Mouse (Mus musculus) lung, postnatal 0 days (tissue): Measurements from ENCODE around the gene Tchp. TPM values are rescaled to one million over a fixed set of nuclear protein-coding genes. Genes with fewer than 3 reads are reported as not detected.

Source experiments
- ATAC-seq: fragments of 200-750 bp; cut with Nextera tagmentation; 2 replicates; pipeline ENCODE4 v1.8.0; 2017; ENCODE audit warnings: moderate library complexity
- DNase-seq: peaks from one replicate; pipeline ENCODE4 v3.0.0-alpha.2; 2016; ENCODE audit warnings: low spot score
- H3K27ac ChIP-seq: fragments of 300-500 bp; sonication (generic); 2 replicates; pipeline ENCODE4 v1.5.1; 2014; ENCODE audit warnings: antibody characterized with exemption, mild to moderate bottlenecking, low read length, mixed read lengths
- H3K27me3 ChIP-seq: fragments of 300-500 bp; sonication (generic); replicated peaks from 2 replicates; pipeline ENCODE4 v1.6.1; 2014; ENCODE audit warnings: low read length, mixed read lengths; ENCODE audit not compliant: insufficient read depth
- H3K36me3 ChIP-seq: fragments of 300-500 bp; sonication (generic); 2 replicates; pipeline ENCODE4 v1.6.1; 2014; ENCODE audit warnings: low read length, mixed read lengths; ENCODE audit not compliant: insufficient read depth
- H3K4me1 ChIP-seq: fragments of 300-500 bp; sonication (generic); 2 replicates; pipeline ENCODE4 v1.6.1; 2014; ENCODE audit warnings: antibody characterized with exemption, low read depth, low read length, mixed read lengths; ENCODE audit not compliant: insufficient read depth
- H3K4me2 ChIP-seq: fragments of 300-500 bp; sonication (generic); replicated peaks from 2 replicates; pipeline ENCODE4 v1.6.1; 2014; ENCODE audit warnings: low read depth, mild to moderate bottlenecking, low read length, moderate library complexity, mixed read lengths
- H3K4me3 ChIP-seq: fragments of 300-500 bp; sonication (generic); 2 replicates; pipeline ENCODE4 v1.5.1; 2014; ENCODE audit warnings: low read depth, low read length
- H3K9ac ChIP-seq: fragments of 300-500 bp; sonication (generic); replicated peaks from 2 replicates; pipeline ENCODE4 v1.6.1; 2014; ENCODE audit warnings: low read depth, mild to moderate bottlenecking
- H3K9me3 ChIP-seq: fragments of 300-500 bp; sonication (generic); 2 replicates; pipeline ENCODE4 v1.6.1; 2016; ENCODE audit warnings: low read length, mixed read lengths
- CTCF ChIP-seq: IDR thresholded peaks from 2 replicates; pipeline ENCODE4 v1.5.1; 2016; ENCODE audit warnings: antibody characterized with exemption, mild to moderate bottlenecking
- EP300 ChIP-seq: IDR thresholded peaks from 2 replicates; pipeline ENCODE4 v1.6.1; 2016; ENCODE audit warnings: antibody characterized with exemption, mild to moderate bottlenecking, control low read depth
- WGBS: fragments of 180-500 bp; shearing (Covaris S2); extraction: QIAGEN DNeasy Blood & Tissue Kit; methylation state at CpG from one replicate; pipeline ENCODE4 v1.1.7; 2014; 5-methylcytosine and 5-hydroxymethylcytosine counted together
- polyA plus RNA-seq: library from polyadenylated mRNA; unstranded; fragments of >200 nt; fragmentation: Nextera tagmentation; extraction: Ambion mirVana; gene quantifications from 2 replicates; pipeline ENCODE4 v1.2.1, GENCODE M21; 2015

Tchp gene
- polyA plus RNA-seq, 1 experiment from 2014 or later, result 10.0 TPM

- peak; percentile 79 for ATAC-seq
- TF ChIP-seq CTCF (no peak), EP300 (peak; percentile 71; the same call in 1 of the 2 replicates)
- Histone ChIP-seq H3K9me3 (no peaks in the 10 kb centered on the region), H3K27ac (peak overlapping the region; percentile 71), H3K4me2 (no peak overlapping the region), H3K27me3 (no peaks in the 10 kb centered on the region), H3K9ac (0 out of 2 replicates have a peak overlapping the region, but pooled peaks have one; percentile 23), H3K4me3 (no peak overlapping the region), H3K4me1 (peaks cover 7% of the 10 kb centered on the region; the same call in 1 of the 2 replicates), H3K36me3 (peaks cover 47% of the 10 kb centered on the region)
- WGBS, result 68% methylated on average over 12 of the region's 12 CpGs
- DNase-seq, result peak; percentile 90
Measured at GRCm38 (mm10) chr5:114738707-114739241, 31.2 kb downstream of the Tchp start.

GRCm38 (mm10) chr5:114740595-114740994 is 33.0 kb downstream of the Tchp start:
- 51% methylated on average over 4 of the region's 4 CpGs for WGBS
- Histone ChIP-seq H3K36me3 (peaks cover 54% of the 10 kb centered on the region), H3K4me2 (no peak overlapping the region), H3K9me3 (no peaks in the 10 kb centered on the region), H3K9ac (no peak overlapping the region), H3K27me3 (no peaks in the 10 kb centered on the region), H3K4me3 (no peak overlapping the region), H3K27ac (no peak overlapping the region), H3K4me1 (peaks cover 7% of the 10 kb centered on the region; the same call in 1 of the 2 replicates)
- no peak for ATAC-seq
- TF ChIP-seq EP300 (no peak), CTCF (no peak)
- DNase-seq, result no peak

- H3K9ac ChIP-seq, result no peak overlapping the region
- TF ChIP-seq CTCF (no peak), EP300 (no peak)
- DNase-seq, result no peak
- peaks cover 59% of the 10 kb centered on the region for H3K36me3 ChIP-seq
- no peaks in the 10 kb centered on the region for H3K9me3 ChIP-seq
- no peak for ATAC-seq
- H3K4me1 ChIP-seq, result peaks cover 5% of the 10 kb centered on the region; the same call in 1 of the 2 replicates
- no peak overlapping the region for H3K27ac ChIP-seq
- no peak overlapping the region for H3K4me3 ChIP-seq
- no peak overlapping the region for H3K4me2 ChIP-seq
- WGBS, result 92% methylated on average over 10 of the region's 10 CpGs
- H3K27me3 ChIP-seq, result no peaks in the 10 kb centered on the region
Measured at GRCm38 (mm10) chr5:114742572-114742971, 35.0 kb downstream of the Tchp start.

GRCm38 (mm10) chr5:114742998-114743696 is 35.6 kb downstream of the Tchp start:
- ATAC-seq, result no peak
- no peak overlapping the region for H3K27ac ChIP-seq
- peaks cover 61% of the 10 kb centered on the region for H3K36me3 ChIP-seq

DNA sequence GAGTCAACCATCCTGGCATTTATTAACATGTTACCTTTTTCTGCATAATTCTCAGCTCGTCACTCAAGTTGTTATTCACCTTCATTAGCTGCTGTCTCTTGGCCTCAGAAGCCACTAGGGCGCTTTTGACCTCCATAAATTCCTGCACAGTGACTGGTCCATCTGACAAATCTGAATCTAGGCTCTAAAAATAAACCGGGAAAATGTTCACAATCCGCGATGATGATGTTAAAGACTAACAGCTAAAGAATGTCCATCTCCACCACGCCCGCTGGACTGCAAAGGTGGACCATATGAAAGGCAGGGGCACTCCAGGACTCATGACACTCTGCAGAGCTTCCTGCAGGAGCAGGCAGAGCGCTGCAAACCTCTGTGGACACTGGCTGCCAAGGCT is 36.1 kb downstream of the Tchp start:
- Histone ChIP-seq H3K9ac (no peak overlapping the region), H3K4me2 (no peak overlapping the region), H3K4me3 (no peak overlapping the region), H3K9me3 (no peaks in the 10 kb centered on the region), H3K27me3 (no peaks in the 10 kb centered on the region), H3K4me1 (no peaks in the 10 kb centered on the region), H3K36me3 (peaks cover 60% of the 10 kb centered on the region), H3K27ac (no peak overlapping the region)
- ATAC-seq (no peak), DNase-seq (no peak)
- TF ChIP-seq EP300 (no peak), CTCF (no peak)
- WGBS, result 88% methylated on average over 8 of the region's 8 CpGs

More at GRCm38 (mm10) chr5:114742998-114743696, 35.6 kb downstream of the Tchp start:
- Histone ChIP-seq H3K9ac (no peak overlapping the region), H3K4me3 (no peak overlapping the region), H3K9me3 (no peaks in the 10 kb centered on the region), H3K4me2 (no peak overlapping the region), H3K4me1 (peaks cover under 1% of the 10 kb centered on the region; the same call in 1 of the 2 replicates), H3K27me3 (no peaks in the 10 kb centered on the region)
- 89% methylated on average over 13 of the region's 13 CpGs for WGBS
- no peak for DNase-seq
- TF ChIP-seq EP300 (no peak), CTCF (no peak)

DNA sequence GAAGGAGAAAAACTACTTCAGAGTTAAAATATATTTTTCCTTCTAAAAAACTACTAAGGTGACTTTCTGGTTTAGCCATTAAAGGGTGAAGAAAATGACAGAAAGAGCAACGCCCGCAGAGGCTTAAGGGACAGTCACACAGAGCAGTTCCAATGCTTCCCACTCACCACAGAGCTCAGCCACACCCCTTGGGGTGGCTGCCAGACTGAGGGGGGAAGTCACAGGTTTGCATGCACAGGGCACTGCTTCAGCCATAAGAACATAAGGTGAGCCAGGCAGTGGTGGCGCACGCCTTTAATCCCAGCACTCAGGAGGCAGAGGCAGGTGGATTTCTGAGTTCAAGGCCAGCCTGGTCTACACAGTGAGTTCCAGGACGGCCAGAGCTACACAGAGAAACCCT is 38.0 kb downstream of the Tchp start:
- H3K36me3 ChIP-seq, result peaks cover 62% of the 10 kb centered on the region
- no peak for DNase-seq
- 80% methylated on average over 5 of the region's 5 CpGs for WGBS

More for the DNA sequence above, 38.0 kb downstream of the Tchp start:
- no peak overlapping the region for H3K4me2 ChIP-seq
- no peak overlapping the region for H3K27ac ChIP-seq
- H3K9ac ChIP-seq, result no peak overlapping the region
- H3K4me3 ChIP-seq, result no peak overlapping the region
- H3K9me3 ChIP-seq, result no peaks in the 10 kb centered on the region
- H3K27me3 ChIP-seq, result no peaks in the 10 kb centered on the region
- no peak for ATAC-seq
- TF ChIP-seq EP300 (no peak), CTCF (no peak)
- H3K4me1 ChIP-seq, result no peaks in the 10 kb centered on the region
